Comparison of ENCODE assay signal across 1 mouse cellular context in the genomic region with DNA sequence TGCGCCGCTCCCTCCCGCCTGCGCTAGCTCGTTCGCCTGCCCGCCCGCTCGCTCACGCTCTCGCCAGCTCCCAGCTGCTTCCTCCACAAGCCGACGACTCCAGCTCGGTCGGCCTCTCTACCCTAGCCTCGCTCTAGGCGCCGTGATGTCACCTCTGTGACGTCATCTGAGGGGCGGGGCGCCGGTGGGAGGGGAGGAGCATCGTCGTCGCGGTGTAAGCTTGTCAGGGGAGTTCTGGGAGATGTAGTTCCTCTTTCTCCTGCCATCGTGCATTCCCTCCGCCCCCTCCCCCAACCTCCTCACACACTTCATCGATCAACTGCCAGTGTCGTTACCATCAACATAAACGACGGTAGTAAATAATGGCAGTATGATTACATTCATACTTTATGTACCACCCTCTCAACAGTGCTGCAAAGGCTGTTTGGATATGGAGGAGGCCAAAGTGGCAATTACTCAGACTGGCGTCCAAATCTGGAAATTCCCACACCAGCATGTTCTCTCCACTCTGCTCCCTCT.
A peak's percentile ranks its signal among the peaks of the same experiment; 100 is the strongest.
TF ChIP-seq lines count a peak whose summit lies in the region.

A gene (minus strand): TSS at position 141 of the 519 bp plus-strand sequence.

TF ChIP-seq in CH12.LX, 34 proteins besides CTCF, POLR2A, EP300 and RAD21 (continued from another document):
- TF ChIP-seq IRF4 (IDR thresholded peaks at IDR 0.05; ENCODE audit: low read depth, low read length) = no peak
- TF ChIP-seq TCF12 (IDR thresholded peaks at IDR 0.05; ENCODE audit: low read depth, low read length) = peak; percentile 56; the same call in 1 of the 2 replicates
- TF ChIP-seq MAZ (IDR thresholded peaks at IDR 0.05; ENCODE audit: low read depth, low read length) = 0 out of 2 replicates have a peak, but pooled peaks have one; percentile 38
- TF ChIP-seq KAT2A (IDR thresholded peaks at IDR 0.05; ENCODE audit: insufficient replicate concordance, low read length) = peak; percentile 72; the same call in 1 of the 2 replicates
- no peak for TF ChIP-seq E2F4 (IDR thresholded peaks at IDR 0.05; ENCODE audit: insufficient replicate concordance, low read depth, low read length)
- TF ChIP-seq JUND (conservative IDR thresholded peaks at IDR 0.05; ENCODE audit: low read depth, low read length) = no peak; the same call in 1 of the 2 replicates
- TF ChIP-seq CHD2 (IDR thresholded peaks at IDR 0.05; ENCODE audit: low read length) = peak; percentile 89
- no peak for TF ChIP-seq SIN3A (IDR thresholded peaks at IDR 0.05; ENCODE audit: low read length)
- no peak for TF ChIP-seq POLR2AphosphoS2 (IDR thresholded peaks at IDR 0.05; ENCODE audit: low read depth, low read length)
- TF ChIP-seq ZNF384 (IDR thresholded peaks at IDR 0.05; ENCODE audit: low read depth, low read length) = no peak
- TF ChIP-seq JUN (IDR thresholded peaks at IDR 0.05; ENCODE audit: insufficient read depth, low read depth, low read length) = peak; percentile 38; the same call in 1 of the 2 replicates
- peak; percentile 66; the same call in 1 of the 2 replicates for TF ChIP-seq UBTF (IDR thresholded peaks at IDR 0.05; ENCODE audit: low read depth, low read length)
- TF ChIP-seq ZC3H11A (IDR thresholded peaks at IDR 0.05; ENCODE audit: low read depth, low read length) = no peak
- no peak for TF ChIP-seq MEF2A (IDR thresholded peaks at IDR 0.05; ENCODE audit: borderline replicate concordance, low read depth, low read length)
- no peak for TF ChIP-seq ELF1 (IDR thresholded peaks at IDR 0.05; ENCODE audit: low read depth, low read length)
- TF ChIP-seq RCOR1 (conservative IDR thresholded peaks at IDR 0.05; ENCODE audit: low read depth, low read length) = no peak
- TF ChIP-seq ETS1 (conservative IDR thresholded peaks at IDR 0.05; ENCODE audit: low read depth, low read length) = peak; percentile 56
- no peak for TF ChIP-seq MYC (IDR thresholded peaks at IDR 0.05; ENCODE audit: low read depth, low read length)
- TF ChIP-seq USF1 (IDR thresholded peaks at IDR 0.05; ENCODE audit: low read depth, low read length) = no peak
- TF ChIP-seq MAFK (IDR thresholded peaks at IDR 0.05; ENCODE audit: insufficient replicate concordance, low read length) = no peak
- TF ChIP-seq MXI1 (IDR thresholded peaks at IDR 0.05; ENCODE audit: low read depth, low read length) = no peak
- TF ChIP-seq SMC3 (IDR thresholded peaks at IDR 0.05; ENCODE audit: low read depth, low read length) = no peak
- no peak for TF ChIP-seq MAX (IDR thresholded peaks at IDR 0.05; ENCODE audit: low read length)
- peak; percentile 63 for TF ChIP-seq GABPA (IDR thresholded peaks at IDR 0.05; ENCODE audit: insufficient replicate concordance, low read depth, low read length)
- no peak for TF ChIP-seq BHLHE40 (IDR thresholded peaks at IDR 0.05; ENCODE audit: low read depth, low read length)
- no peak for TF ChIP-seq ZMIZ1 (IDR thresholded peaks at IDR 0.05; ENCODE audit: low read depth, low read length)
- no peak for TF ChIP-seq USF2 (conservative IDR thresholded peaks at IDR 0.05; ENCODE audit: low read depth, low read length)
